Mouse (Mus musculus) E14TG2a.4 (cell line): ENCODE measurements at regions not wholly inside any gene's neighbourhood (a gene's known extent, or its start where the extent isn't known, plus 50 kb on each side); places are given as distances from the start of the nearest gene placed in this dataset.

Source experiments
- CTCF ChIP-seq: conservative IDR thresholded peaks from 2 replicates; pipeline ENCODE4 v1.5.1; 2014; ENCODE audit warnings: low read length
- POU5F1 ChIP-seq: IDR thresholded peaks from 2 replicates; pipeline ENCODE4 v1.6.1; 2014; ENCODE audit warnings: low read length, borderline replicate concordance

DNA sequence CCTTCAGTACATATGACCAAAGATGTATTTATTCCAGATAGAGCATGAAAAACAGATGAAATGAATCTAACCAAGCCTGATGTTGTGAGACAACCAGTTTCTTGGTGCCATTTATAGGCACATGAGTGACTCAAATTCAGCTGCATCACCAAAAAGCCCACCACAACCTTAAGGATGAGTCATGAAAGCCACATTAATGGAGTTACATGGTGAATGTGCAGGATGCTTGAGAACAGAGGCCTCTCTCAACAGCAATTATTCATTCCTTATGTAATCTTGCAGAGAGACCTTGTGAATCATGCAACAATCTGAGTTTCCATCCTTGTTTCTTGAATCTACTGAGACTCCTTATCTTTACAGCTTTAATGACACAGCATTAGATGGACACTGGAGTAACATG is 1613.1 kb upstream of the Sel1l start:
- no peak for TF ChIP-seq CTCF
- no peak for TF ChIP-seq POU5F1
